Mouse (Mus musculus) lung, postnatal 0 days (tissue): ENCODE results near the gene Spn.

Experiments used
- CTCF ChIP-seq: IDR thresholded peaks from 2 replicates; pipeline ENCODE4 v1.5.1; 2016; ENCODE audit warnings: antibody characterized with exemption, mild to moderate bottlenecking
- EP300 ChIP-seq: IDR thresholded peaks from 2 replicates; pipeline ENCODE4 v1.6.1; 2016; ENCODE audit warnings: antibody characterized with exemption, mild to moderate bottlenecking, control low read depth

DNA sequence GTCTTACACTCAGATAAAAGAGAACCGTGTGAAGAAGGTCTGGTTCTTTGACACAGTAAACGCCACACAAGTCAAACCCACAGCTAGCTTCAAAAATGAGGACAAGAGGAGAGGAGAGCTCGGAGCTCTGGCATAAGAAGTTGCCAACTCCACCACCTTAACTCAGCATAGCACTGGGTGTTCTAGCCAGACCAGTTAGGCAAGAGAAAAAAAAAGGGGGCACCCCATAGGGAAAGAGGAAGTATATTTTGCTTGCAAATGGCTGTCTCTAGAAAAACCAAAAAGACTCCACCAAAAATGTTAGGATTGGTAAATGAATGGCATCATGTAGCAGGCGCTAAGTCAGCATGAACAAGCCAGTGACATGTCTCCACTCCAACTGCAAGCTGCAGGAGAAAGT is 26.4 kb upstream of the Spn start:
- TF ChIP-seq CTCF (no peak), EP300 (no peak)
